Mouse (Mus musculus): ENCODE data around the gene Tmem265. TPM values are rescaled to one million over a fixed set of nuclear protein-coding genes. Genes with fewer than 3 reads are reported as not detected.

Tmem265 gene
- 0.36 and 2.0 TPM in 2 replicates for polyA plus RNA-seq (2012; rRNA removed)

GRCm38 (mm10) chr7:127561340-127561858 lies at the start of gene Tmem265:
Gene Tmem265 (plus strand): TSS chr7:127561390.

DNA sequence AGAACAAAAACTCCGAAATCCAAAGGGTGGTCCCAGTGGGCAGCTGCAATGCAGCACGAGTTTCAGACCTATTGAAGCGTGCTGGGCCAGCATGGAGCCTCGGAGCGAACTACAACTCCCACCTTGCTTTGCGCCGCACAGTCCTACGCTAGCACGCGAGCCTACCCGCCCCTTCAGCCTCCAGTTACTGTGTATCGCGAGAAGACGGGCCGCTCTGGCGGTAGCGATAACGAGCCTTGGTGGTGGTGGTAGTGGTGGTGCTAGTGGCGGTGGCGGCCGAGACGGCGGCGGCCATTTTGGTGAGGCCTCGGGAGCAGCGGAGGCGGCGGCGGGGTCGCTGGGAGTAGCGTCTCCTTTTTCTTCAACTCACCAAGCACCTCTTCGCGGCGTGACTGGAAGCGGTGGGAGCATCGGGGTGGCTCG lies 49.4 kb upstream of the Tmem265 start, which contains the start of gene Srcap:
Srcap (plus strand) TSS at position 176 of the 423 bp plus-strand sequence.

GRCm38 (mm10) chr7:127519284-127519683 lies 41.9 kb upstream of the Tmem265 start, which contains the start of gene Gm42715:
Gene Gm42715 (plus strand): TSS chr7:127519584.

GRCm38 (mm10) chr7:127572895-127573471 lies 11.8 kb downstream of the Tmem265 start, which contains the start of gene Phkg2:
Gene Phkg2 (plus strand): TSS chr7:127573340.

DNA sequence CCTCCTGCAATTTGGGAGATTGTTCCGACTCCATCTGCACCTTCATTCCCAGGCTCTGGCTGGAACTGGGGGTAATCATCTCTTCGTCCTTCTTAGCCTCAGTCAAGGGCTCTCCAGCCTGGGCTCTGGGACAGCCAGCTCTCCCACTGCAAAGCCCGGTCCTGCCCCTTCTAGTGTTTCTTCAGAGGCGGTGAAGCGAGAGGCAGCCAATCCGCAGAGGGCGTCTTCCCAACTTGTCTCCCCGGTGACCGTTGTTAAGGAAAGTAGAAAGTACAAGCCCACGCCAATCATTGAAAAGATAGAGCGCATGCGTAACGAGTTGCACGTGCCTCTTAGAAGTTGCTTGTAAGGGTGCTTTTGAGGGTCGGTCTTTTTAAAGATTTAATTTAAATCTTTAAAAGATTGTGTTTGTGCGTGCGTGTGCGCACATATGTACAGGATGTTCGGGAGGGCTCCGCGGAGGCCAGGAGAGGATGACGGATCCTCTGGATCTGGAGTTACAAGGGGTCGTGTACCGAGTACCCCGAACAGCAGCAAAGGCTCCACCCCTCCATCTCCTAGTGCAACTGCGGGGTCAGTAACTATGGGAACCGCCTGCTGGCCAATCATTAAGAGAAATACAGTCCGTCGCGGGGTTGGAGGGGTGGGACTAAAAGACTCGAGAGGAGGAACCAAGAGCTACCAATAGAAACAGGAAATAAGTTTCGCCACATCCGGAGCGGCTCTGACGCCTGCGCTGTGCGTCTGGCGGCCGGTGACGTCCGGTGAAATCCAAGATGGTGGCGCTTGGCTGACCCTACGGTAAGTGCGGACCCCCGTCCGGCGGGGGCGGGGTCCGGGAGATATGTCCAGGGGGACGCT lies 27.1 kb downstream of the Tmem265 start, which contains the start of the genes Ccdc189 and Rnf40:
Ccdc189 (minus strand) TSS at position 585 of the 861 bp plus-strand sequence.
Rnf40 (plus strand) TSS at position 757 of the 861 bp plus-strand sequence.

DNA sequence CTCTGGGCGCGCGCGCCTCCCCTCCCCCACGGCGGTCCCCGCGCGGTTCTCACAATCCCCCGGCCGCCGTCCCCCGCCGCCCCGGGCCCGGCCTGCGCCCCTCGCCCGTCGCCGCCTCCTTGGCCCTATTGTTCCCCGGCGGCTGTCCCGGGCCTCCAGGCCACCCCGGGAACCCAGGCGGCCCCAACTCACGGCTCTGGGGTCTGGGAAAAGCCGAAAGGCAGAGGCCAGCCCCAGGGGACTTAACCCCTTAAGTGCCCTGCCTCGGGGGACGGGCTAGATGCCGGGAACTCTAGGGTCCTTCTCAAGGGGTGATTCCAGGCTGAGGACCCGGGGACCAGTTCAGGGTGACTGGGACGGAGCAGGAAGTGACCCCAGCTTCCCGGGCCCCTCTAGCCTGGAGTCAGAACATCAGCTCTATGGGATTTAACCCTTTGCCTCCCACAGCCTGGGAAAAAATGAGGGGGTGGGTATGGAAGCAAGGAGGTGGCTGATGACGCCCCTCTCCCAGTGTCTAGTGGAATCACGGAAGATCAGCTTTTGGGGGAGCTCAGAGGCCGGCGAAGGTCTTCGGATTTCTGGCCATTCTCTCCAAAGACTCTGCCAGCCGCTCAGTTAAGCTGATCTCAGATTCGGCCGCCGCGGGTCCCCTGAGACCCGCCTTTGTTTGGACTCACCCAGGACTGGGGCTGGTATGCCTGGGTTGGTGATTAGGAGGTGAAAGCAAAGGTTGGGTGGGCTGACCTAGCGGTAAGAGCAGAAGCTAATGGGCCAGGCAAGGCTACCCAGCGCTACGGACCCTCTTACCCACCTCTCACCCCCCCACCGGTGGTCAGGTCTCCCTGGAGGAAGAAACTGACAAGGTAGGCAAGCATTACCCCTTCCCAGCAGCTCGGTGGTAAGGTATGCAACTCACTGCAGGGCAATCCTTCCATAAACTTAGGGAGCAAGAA lies 54.0 kb downstream of the Tmem265 start, which contains the start of gene Zfp629:
Zfp629 (minus strand) TSS at position 907 of the 953 bp plus-strand sequence.

Other genes starting within 250 kb of the Tmem265 start
- 38.6 and 41.2 TPM in 2 replicates for gene Zfp768, start 215.8 kb upstream of the Tmem265 start, polyA plus RNA-seq (2012; rRNA removed)
- gene Zfp747, start 185.3 kb upstream of the Tmem265 start, polyA plus RNA-seq (2012; rRNA removed), result 7.0 and 7.4 TPM in 2 replicates
- gene 9130019O22Rik, start 174.2 kb upstream of the Tmem265 start, polyA plus RNA-seq (2012; rRNA removed), result 3.7 and 3.8 TPM in 2 replicates
- gene E430018J23Rik, start 167.8 kb upstream of the Tmem265 start, polyA plus RNA-seq (2012; rRNA removed), result 7.4 and 7.5 TPM in 2 replicates
- 4.1 and 4.9 TPM in 2 replicates for gene Zfp764, start 154.6 kb upstream of the Tmem265 start, polyA plus RNA-seq (2012; rRNA removed)
- 20.0 and 22.1 TPM in 2 replicates for gene Zfp688, start 139.3 kb upstream of the Tmem265 start, polyA plus RNA-seq (2012; rRNA removed)
- gene Zfp689, start 112.2 kb upstream of the Tmem265 start, polyA plus RNA-seq (2012; rRNA removed), result 12.3 and 12.5 TPM in 2 replicates
- gene Prr14, start 101.8 kb upstream of the Tmem265 start, polyA plus RNA-seq (2012; rRNA removed), result 86.3 and 89.4 TPM in 2 replicates
- 28.5 and 42.4 TPM in 2 replicates for gene Fbrs, start 82.2 kb upstream of the Tmem265 start, polyA plus RNA-seq (2012; rRNA removed)
- 20.8 and 25.3 TPM in 2 replicates for gene Srcap, start 49.4 kb upstream of the Tmem265 start, polyA plus RNA-seq (2012; rRNA removed)
- gene Gm42715, start 41.8 kb upstream of the Tmem265 start, polyA plus RNA-seq (2012; rRNA removed), result 17.6 and 18.6 TPM in 2 replicates
- gene Phkg2, start 11.9 kb downstream of the Tmem265 start, polyA plus RNA-seq (2012; rRNA removed), result 117 and 121 TPM in 2 replicates
- gene Ccdc189, start 27.2 kb downstream of the Tmem265 start, polyA plus RNA-seq (2012; rRNA removed), result 12.9 and 13.4 TPM in 2 replicates
- 56.5 and 57.7 TPM in 2 replicates for gene Rnf40, start 27.4 kb downstream of the Tmem265 start, polyA plus RNA-seq (2012; rRNA removed)
- gene Zfp629, start 54.4 kb downstream of the Tmem265 start, polyA plus RNA-seq (2012; rRNA removed), result 39.2 and 42.5 TPM in 2 replicates
- gene Bcl7c, start 147.5 kb downstream of the Tmem265 start, polyA plus RNA-seq (2012; rRNA removed), result 53.7 and 67.6 TPM in 2 replicates
- 9.8 and 15.3 TPM in 2 replicates for gene Ctf1, start 151.3 kb downstream of the Tmem265 start, polyA plus RNA-seq (2012; rRNA removed)
- not detected in 2 replicates for gene Ctf2, start 170.8 kb downstream of the Tmem265 start, polyA plus RNA-seq (2012; rRNA removed)
- 131 and 136 TPM in 2 replicates for gene Fbxl19, start 183.2 kb downstream of the Tmem265 start, polyA plus RNA-seq (2012; rRNA removed)
- gene Orai3, start 208.4 kb downstream of the Tmem265 start, polyA plus RNA-seq (2012; rRNA removed), result 8.2 and 10.4 TPM in 2 replicates
- gene Setd1a, start 215.3 kb downstream of the Tmem265 start, polyA plus RNA-seq (2012; rRNA removed), result 16.7 and 23.0 TPM in 2 replicates
- not detected in 2 replicates for gene Gm49388, start 224.2 kb downstream of the Tmem265 start, polyA plus RNA-seq (2012; rRNA removed)
- 15.0 and 18.8 TPM in 2 replicates for gene Hsd3b7, start 239.2 kb downstream of the Tmem265 start, polyA plus RNA-seq (2012; rRNA removed)